Mouse (Mus musculus): ENCODE measurements at regions not wholly inside any gene's neighbourhood (a gene's known extent, or its start where the extent isn't known, plus 50 kb on each side); places are given as distances from the start of the nearest gene placed in this dataset.

- no peak for DNase-seq (ENCODE audit: low read depth)
These were observed 356.2 kb downstream of the Kif20b start for GRCm38 (mm10) chr19:35278395-35278794.

- DNase-seq (ENCODE audit: low read depth), result no peak
These were observed 360.8 kb downstream of the Kif20b start for GRCm38 (mm10) chr19:35282775-35283447.

- no peak for DNase-seq (ENCODE audit: low read depth)
These were observed 376.7 kb downstream of the Kif20b start for GRCm38 (mm10) chr19:35298846-35299245.

GRCm38 (mm10) chr19:35302723-35303270 is 380.6 kb downstream of the Kif20b start:
- no peak for DNase-seq (ENCODE audit: low read depth)

Measured in 416B (cell line).